Mouse (Mus musculus) liver, postnatal 0 days (tissue): ENCODE measurements around the gene 6030468B19Rik.

ENCODE experiments used
- CTCF ChIP-seq: sonication (generic); IDR thresholded peaks from 2 replicates; pipeline ENCODE4 v1.5.1; 2016; ENCODE audit warnings: antibody characterized with exemption, low read depth
- EP300 ChIP-seq: IDR thresholded peaks from 2 replicates; pipeline ENCODE4 v1.6.1; 2016; ENCODE audit warnings: antibody characterized with exemption, low read depth, mild to moderate bottlenecking

DNA sequence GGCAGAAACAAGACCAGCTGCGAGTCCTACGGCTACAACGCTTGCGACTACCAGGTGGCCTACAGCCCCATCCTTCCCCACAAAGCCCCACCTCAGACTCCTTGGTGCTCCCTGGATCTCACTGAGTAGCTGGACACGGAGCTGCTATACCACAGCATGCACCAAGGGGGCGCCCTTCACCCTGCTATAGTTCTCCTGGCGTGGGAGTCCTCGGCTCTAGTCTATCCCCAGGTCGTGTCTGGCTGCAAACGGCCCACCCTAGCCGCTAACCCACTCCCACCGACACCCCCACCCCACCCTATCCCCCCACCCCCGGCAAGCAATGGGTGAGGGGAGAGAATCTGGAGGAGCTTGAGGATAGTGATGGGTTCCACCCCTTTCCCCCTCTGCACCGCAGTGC is 7.2 kb upstream of the 6030468B19Rik start:
- TF ChIP-seq CTCF = peak; percentile 93
- no peak for TF ChIP-seq EP300
